Mouse (Mus musculus) kidney, adult 2 months (tissue): ENCODE measurements at regions not wholly inside any gene's neighbourhood (a gene's known extent, or its start where the extent isn't known, plus 50 kb on each side); places are given as distances from the start of the nearest gene placed in this dataset.

Experiments
- CTCF ChIP-seq: fragments of 200-500 bp; conservative IDR thresholded peaks from 2 replicates; pipeline ENCODE4 v1.5.1; 2011; ENCODE audit warnings: low read depth, mild to moderate bottlenecking, control low read depth, low read length, moderate library complexity, mixed read lengths; ENCODE audit not compliant: insufficient read depth, insufficient read length
- POLR2A ChIP-seq: fragments of 200-500 bp; IDR thresholded peaks from one replicate; pipeline ENCODE4 v1.6.1; 2011; ENCODE audit warnings: low read depth, low read length, control low read depth

- TF ChIP-seq POLR2A (no peak), CTCF (no peak)
Measured at GRCm38 (mm10) chr10:92605646-92606045, 116.6 kb downstream of the Nedd1 start.
